13 mouse cellular contexts compared by ENCODE assay signal in the genomic region with DNA sequence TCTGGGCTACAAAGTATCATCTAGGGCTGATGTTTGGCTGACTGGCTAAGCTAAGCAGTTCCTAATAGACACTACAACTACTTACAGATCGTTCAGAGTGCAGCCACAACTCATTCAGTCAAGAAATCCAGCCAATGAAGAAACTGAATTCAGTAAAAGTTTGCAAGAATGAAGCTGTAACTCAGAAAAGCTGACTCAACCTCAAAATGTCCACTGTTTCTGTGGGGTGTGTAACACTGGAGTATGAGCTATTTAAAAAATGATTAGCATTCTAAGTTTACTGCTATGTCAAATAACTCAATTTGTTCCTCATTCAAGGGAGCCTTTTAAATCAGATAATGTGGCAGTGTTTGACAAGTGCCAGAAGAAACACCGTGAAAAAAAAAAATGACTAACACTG.
"Had no signal": no experiment of that assay in that cellular context is flagged by ENCODE, and none has a peak within 500 bp of the region (broad histone marks: within the 10 kb centered on the region; RNA-seq: fewer than 3 reads in every experiment).

No protein-coding gene starts in this region.

- H3K4me2 ChIP-seq: liver, embryonic 13.5 days; neural tube, embryonic 12.5 days had no signal

- H3K27ac ChIP-seq: layer of hippocampus, adult 2 months; liver, embryonic 13.5 days; midbrain, embryonic 10.5 days; neural tube, embryonic 12.5 days had no signal

- H3K4me3 ChIP-seq: layer of hippocampus, adult 2 months; liver, embryonic 13.5 days; midbrain, embryonic 10.5 days; neural tube, embryonic 12.5 days had no signal

- H3K4me1 ChIP-seq: neural tube, embryonic 12.5 days had no signal

- H3K36me3 ChIP-seq: liver, embryonic 13.5 days; midbrain, embryonic 10.5 days; neural tube, embryonic 12.5 days had no signal

- H3K9me3 ChIP-seq: liver, embryonic 13.5 days; midbrain, embryonic 10.5 days; neural tube, embryonic 12.5 days had no signal

- DNase-seq: kidney, adult 11 months; kidney, adult 9 months; kidney, postnatal 10 days; kidney, postnatal 4 days; liver; liver, embryonic 13.5 days; lung, adult 2 months; lung, postnatal 4 days; midbrain, embryonic 14.5 days; thymus, postnatal 4 days had no signal

- H3K9ac ChIP-seq: liver, embryonic 13.5 days; neural tube, embryonic 12.5 days had no signal

- H3K27me3 ChIP-seq: liver, embryonic 13.5 days; neural tube, embryonic 12.5 days had no signal
